Mouse (Mus musculus): ENCODE results near the gene Smarcb1. TPM values are rescaled to one million over a fixed set of nuclear protein-coding genes. Genes with fewer than 3 reads are reported as not detected.

The Smarcb1 gene
- total and polyA plus RNA-seq, 3 experiments = 76.2 to 96.0 (median 94.9) TPM

- TF ChIP-seq ETS1 (conservative IDR thresholded peaks at IDR 0.05; ENCODE audit: low read depth, low read length) = no peak
Observed at GRCm38 (mm10) chr10:75856976-75857375, 64.4 kb downstream of the Smarcb1 start (continued).

DNA sequence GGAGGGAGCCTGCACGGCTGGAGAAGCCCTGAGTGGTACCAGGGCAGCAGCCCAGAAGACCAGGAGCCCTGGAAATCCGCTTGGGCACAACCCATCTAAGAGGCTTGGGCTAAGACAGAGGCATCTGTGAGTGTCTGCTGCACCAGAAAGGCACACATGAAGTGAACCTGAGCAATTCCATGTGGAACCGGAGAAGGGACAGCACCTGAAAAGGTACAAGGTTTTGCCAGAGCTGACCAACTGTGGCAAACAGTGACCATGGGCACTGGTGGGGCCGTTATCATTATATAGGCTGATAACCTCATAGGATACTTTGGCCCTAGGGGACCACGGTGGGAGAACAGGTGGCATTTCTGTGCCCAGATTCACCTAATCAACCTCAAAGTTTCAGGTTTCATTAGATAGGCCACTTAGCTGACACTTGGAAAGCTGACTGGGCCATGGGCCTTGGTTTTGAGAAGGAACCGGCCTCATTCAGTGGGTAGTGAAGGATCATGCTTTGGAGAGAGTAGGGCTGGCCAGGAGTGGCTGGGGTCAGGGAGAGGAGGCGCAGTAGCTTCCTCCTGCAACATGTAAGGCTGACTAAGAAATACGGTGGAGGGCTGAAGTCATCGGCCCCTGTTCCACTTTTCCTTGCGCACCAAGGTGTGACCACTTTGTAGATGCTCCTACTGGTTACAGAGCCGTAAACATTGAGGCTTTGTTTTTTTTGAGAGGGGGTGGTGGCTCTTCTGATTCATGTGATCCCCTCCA lies 65.1 kb downstream of the Smarcb1 start:
- no peak overlapping the region for H3K9ac ChIP-seq (ENCODE audit: insufficient read depth, low read depth)
- peaks cover 4% of the 10 kb centered on the region for H3K9me3 ChIP-seq (replicated peaks; ENCODE audit: low read length)
- TF ChIP-seq POLR2AphosphoS2 (IDR thresholded peaks at IDR 0.05; ENCODE audit: low read depth, low read length) = peak; percentile 69; the same call in 1 of the 2 replicates
- TF ChIP-seq BHLHE40 (IDR thresholded peaks at IDR 0.05; ENCODE audit: low read depth, low read length) = no peak
- no peak overlapping the region for H3K4me3 ChIP-seq (replicated peaks in 1 of 3; ENCODE audit: low read depth in 2 of 3, low read length in 2 of 3, poor library complexity in 1 of 3)
- DNase-seq (ENCODE audit: extremely low read depth) = no peak
- no peak overlapping the region for H3K4me2 ChIP-seq (ENCODE audit: insufficient read depth, low read depth, poor library complexity, severe bottlenecking)
- H3K36me3 ChIP-seq (replicated peaks in 1 of 2; ENCODE audit: control insufficient read depth in 1 of 2, insufficient read depth in 1 of 2, low read length in 1 of 2) = peaks cover 15 to 42% of the 10 kb centered on the region in 2 experiments
- no peak overlapping the region for H3K27ac ChIP-seq (ENCODE audit: insufficient read depth, low read depth)
- in situ Hi-C loops (cut with MboI; ENCODE audit: low pct_ligation_motif_present, low pct_unique_long_range_greater_than_20kb, low sequenced_read_pairs) = loop anchor here (10.0 kb wide), 1 partner anchor 112 kb away; no protein-coding TSS in a partner anchor
- no peaks in the 10 kb centered on the region for H3K27me3 ChIP-seq (replicated peaks)
- dilution Hi-C loops (cut with MboI; ENCODE audit: extremely low pct_ligation_motif_present, extremely low pct_unique_long_range_greater_than_20kb, low sequenced_read_pairs) = no loop called here
- H3K79me2 ChIP-seq (replicated peaks; ENCODE audit: control insufficient read depth, extremely low read depth, insufficient read depth, poor library complexity, severe bottlenecking) = peaks cover 8% of the 10 kb centered on the region
- H3K4me1 ChIP-seq (ENCODE audit: control insufficient read depth in 1 of 2, insufficient read depth in 2 of 2) = peaks cover 11 to 26% of the 10 kb centered on the region in 2 experiments

DNA sequence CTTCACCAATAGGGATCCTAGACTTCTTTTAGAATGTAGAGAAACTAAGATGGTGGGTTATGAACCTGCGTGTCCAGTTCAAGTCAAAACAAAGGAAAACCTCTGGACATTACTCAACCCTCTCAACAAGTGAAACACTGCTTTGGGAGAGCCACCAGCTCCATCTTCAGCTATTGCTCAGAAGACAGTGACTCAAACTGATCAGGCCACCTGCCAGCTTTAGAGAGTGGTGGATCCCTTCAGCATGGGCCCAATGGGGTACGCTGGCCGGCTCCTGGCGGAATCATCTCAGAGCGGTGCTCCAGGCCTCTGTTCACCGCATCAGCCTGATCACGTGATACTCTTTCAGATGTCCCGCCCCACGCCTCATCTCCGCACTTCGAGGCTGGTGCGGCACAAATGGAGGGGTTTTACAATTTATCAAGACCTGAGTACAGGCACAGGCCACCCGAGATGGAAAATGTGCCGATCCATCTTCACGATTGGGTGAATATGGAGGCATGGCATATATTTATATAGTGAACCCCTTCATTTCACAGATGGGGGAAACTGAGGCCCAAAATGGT lies 65.9 kb downstream of the Smarcb1 start:
- peaks cover 8% of the 10 kb centered on the region for H3K79me2 ChIP-seq (replicated peaks; ENCODE audit: control insufficient read depth, extremely low read depth, insufficient read depth, poor library complexity, severe bottlenecking)

More for the DNA sequence above, 65.9 kb downstream of the Smarcb1 start:
- dilution Hi-C loops (cut with MboI; ENCODE audit: extremely low pct_ligation_motif_present, extremely low pct_unique_long_range_greater_than_20kb, low sequenced_read_pairs) (no loop called here), in situ Hi-C loops (cut with MboI; ENCODE audit: low pct_ligation_motif_present, low pct_unique_long_range_greater_than_20kb, low sequenced_read_pairs) (loop anchor here (10.0 kb wide), 1 partner anchor 111 kb away; no protein-coding TSS in a partner anchor)
- peaks cover 4% of the 10 kb centered on the region for H3K9me3 ChIP-seq (replicated peaks; ENCODE audit: low read length)
- no peaks in the 10 kb centered on the region for H3K27me3 ChIP-seq (replicated peaks)
- no peak for DNase-seq (ENCODE audit: extremely low read depth)
- H3K9ac ChIP-seq (ENCODE audit: insufficient read depth, low read depth) = no peak overlapping the region
- H3K4me2 ChIP-seq (ENCODE audit: insufficient read depth, low read depth, poor library complexity, severe bottlenecking) = no peak overlapping the region
- no peak overlapping the region for H3K4me3 ChIP-seq (replicated peaks in 1 of 3; ENCODE audit: low read depth in 2 of 3, low read length in 2 of 3, poor library complexity in 1 of 3)
- peaks cover 15 to 42% of the 10 kb centered on the region in 2 experiments for H3K36me3 ChIP-seq (replicated peaks in 1 of 2; ENCODE audit: control insufficient read depth in 1 of 2, insufficient read depth in 1 of 2, low read length in 1 of 2)
- no peak overlapping the region for H3K27ac ChIP-seq (ENCODE audit: insufficient read depth, low read depth)
- H3K4me1 ChIP-seq (ENCODE audit: control insufficient read depth in 1 of 2, insufficient read depth in 2 of 2) = peaks cover 8 to 21% of the 10 kb centered on the region in 2 experiments; a peak in 3 of 4 replicates
- TF ChIP-seq UBTF (IDR thresholded peaks at IDR 0.05; ENCODE audit: low read depth, low read length) = no peak
- TF ChIP-seq USF1 (IDR thresholded peaks at IDR 0.05; ENCODE audit: low read depth, low read length) = no peak
- TF ChIP-seq MAX (IDR thresholded peaks at IDR 0.05; ENCODE audit: low read length) = no peak
- no peak for TF ChIP-seq RAD21 (IDR thresholded peaks at IDR 0.05; ENCODE audit: low read depth, low read length)
- no peak for TF ChIP-seq JUN (IDR thresholded peaks at IDR 0.05; ENCODE audit: insufficient read depth, low read depth, low read length)
- no peak for TF ChIP-seq JUND (conservative IDR thresholded peaks at IDR 0.05; ENCODE audit: low read depth, low read length)
- TF ChIP-seq CTCF (conservative IDR thresholded peaks at IDR 0.05 in 1 of 2, IDR thresholded peaks at IDR 0.05 in 1 of 2; ENCODE audit: low read depth in 2 of 2, low read length in 2 of 2) = no peak
- no peak for TF ChIP-seq MXI1 (IDR thresholded peaks at IDR 0.05; ENCODE audit: low read depth, low read length)
- no peak for TF ChIP-seq TCF12 (IDR thresholded peaks at IDR 0.05; ENCODE audit: low read depth, low read length)
- TF ChIP-seq TBP (conservative IDR thresholded peaks at IDR 0.05; ENCODE audit: low read depth, low read length) = no peak
- TF ChIP-seq IRF4 (IDR thresholded peaks at IDR 0.05; ENCODE audit: low read depth, low read length) = no peak
- TF ChIP-seq EP300 (IDR thresholded peaks at IDR 0.05; ENCODE audit: low read length) = no peak
- no peak for TF ChIP-seq HCFC1 (IDR thresholded peaks at IDR 0.05; ENCODE audit: low read depth, low read length)
- no peak for TF ChIP-seq ZNF384 (IDR thresholded peaks at IDR 0.05; ENCODE audit: low read depth, low read length)
- no peak for TF ChIP-seq ETS1 (conservative IDR thresholded peaks at IDR 0.05; ENCODE audit: low read depth, low read length)
- no peak for TF ChIP-seq NELFE (IDR thresholded peaks at IDR 0.05; ENCODE audit: low read depth, low read length)
